7 mouse cellular contexts compared by ENCODE assay signal in genomic region chr15:102399229-102400221, GRCm38 (mm10). TPM values are rescaled to one million over a fixed set of nuclear protein-coding genes. Genes with fewer than 3 reads are reported as not detected.
DNase-seq lines count a peak whose midpoint lies in the region; ATAC-seq lines count a peak whose summit lies in the region.

No protein-coding gene starts in this region.

- H3K27me3 ChIP-seq in intestine, embryonic 15.5 days (replicated peaks), result no peaks in the 10 kb centered on the region
- H3K27me3 ChIP-seq in limb, embryonic 10.5 days (ENCODE audit: low read depth, poor library complexity, severe bottlenecking), result no peaks in the 10 kb centered on the region
- peaks cover 6% of the 10 kb centered on the region; the same call in 1 of the 2 replicates for H3K27me3 ChIP-seq in midbrain, embryonic 11.5 days (ENCODE audit: control insufficient read depth, insufficient read depth, low read length)

- peak overlapping the region; percentile 74 for H3K4me2 ChIP-seq in intestine, embryonic 15.5 days (replicated peaks)
- H3K4me2 ChIP-seq in midbrain, embryonic 11.5 days, result peak overlapping the region; percentile 70

- peak; percentile 89 for DNase-seq in embryo, embryonic 11 days
- DNase-seq in gastrocnemius, postnatal 36 days, result peak; percentile 92 to 96
- DNase-seq in limb, embryonic 10.5 days (ENCODE audit: low spot score), result peak; percentile 89
- DNase-seq in midbrain, embryonic 11.5 days (ENCODE audit: low spot score, missing footprints), result peak; percentile 95
- DNase-seq in skeletal muscle tissue, adult 2 months (ENCODE audit: low read depth, low spot score), result peak; percentile 97

- H3K27ac ChIP-seq in intestine, embryonic 15.5 days, result peak overlapping the region; percentile 98
- peak overlapping the region; percentile 86 for H3K27ac ChIP-seq in limb, embryonic 10.5 days
- no peak overlapping the region; the same call in 1 of the 2 replicates for H3K27ac ChIP-seq in midbrain, embryonic 11.5 days (ENCODE audit: low read depth, low read length)

- H3K9ac ChIP-seq in intestine, embryonic 15.5 days, result peak overlapping the region; percentile 54
- peak overlapping the region; percentile 64 for H3K9ac ChIP-seq in midbrain, embryonic 11.5 days (ENCODE audit: low read length)

- H3K9me3 ChIP-seq in intestine, embryonic 15.5 days, result no peaks in the 10 kb centered on the region
- no peaks in the 10 kb centered on the region for H3K9me3 ChIP-seq in limb, embryonic 10.5 days (replicated peaks)
- no peaks in the 10 kb centered on the region for H3K9me3 ChIP-seq in midbrain, embryonic 11.5 days (ENCODE audit: control insufficient read depth, low read length)

- peak; percentile 77 for ATAC-seq in activated CD4-positive, CD25-positive, alpha-beta regulatory T cell, adult 4 months
- ATAC-seq in intestine, embryonic 15.5 days, result peak; percentile 93
- ATAC-seq in midbrain, embryonic 11.5 days (ENCODE audit: low FRiP score), result peak; percentile 80

- peak overlapping the region; percentile 47 for H3K4me3 ChIP-seq in intestine, embryonic 15.5 days (replicated peaks)
- peak overlapping the region; percentile 57 for H3K4me3 ChIP-seq in limb, embryonic 10.5 days
- H3K4me3 ChIP-seq in midbrain, embryonic 11.5 days (ENCODE audit: low read depth, low read length), result peak overlapping the region; percentile 34

- H3K4me1 ChIP-seq in intestine, embryonic 15.5 days (replicated peaks), result peaks cover 25% of the 10 kb centered on the region
- peaks cover 40% of the 10 kb centered on the region for H3K4me1 ChIP-seq in limb, embryonic 10.5 days
- H3K4me1 ChIP-seq in midbrain, embryonic 11.5 days (ENCODE audit: control insufficient read depth, insufficient read depth, low read length), result peaks cover 15% of the 10 kb centered on the region

- intact Hi-C loops in gastrocnemius, postnatal 36 days (cut with DNase I), result no loop called here

- WGBS in intestine, embryonic 15.5 days, result 2% methylated on average over 34 of the region's 34 CpGs
- WGBS in limb, embryonic 10.5 days, result 3% methylated on average over 34 of the region's 34 CpGs
- 4% methylated on average over 34 of the region's 34 CpGs for WGBS in midbrain, embryonic 11.5 days

- no peaks in the 10 kb centered on the region for H3K36me3 ChIP-seq in intestine, embryonic 15.5 days
- no peaks in the 10 kb centered on the region for H3K36me3 ChIP-seq in limb, embryonic 10.5 days
- no peaks in the 10 kb centered on the region for H3K36me3 ChIP-seq in midbrain, embryonic 11.5 days (ENCODE audit: control insufficient read depth, insufficient read depth, low read length)

RNA-seq across cellular contexts. Expression of gene Sp1, which starts 6.4 kb away (rescaled TPM):
- polyA plus RNA-seq in activated CD4-positive, CD25-positive, alpha-beta regulatory T cell, adult 4 months (2017; shearing (Covaris generic)), result 10 to 100 TPM; 20.6 to 21.6 TPM
- 10 to 100 TPM; 20.2 to 22.8 TPM for total RNA-seq in gastrocnemius, postnatal 36 days (2021)
- polyA plus RNA-seq in intestine, embryonic 15.5 days (2015; fragmentation: Nextera tagmentation; extraction: Ambion mirVana), result 9.0 and 9.6 TPM in 2 replicates
- 9.1 and 9.8 TPM in 2 replicates for polyA plus RNA-seq in limb, embryonic 10.5 days (2016; fragmentation: Nextera tagmentation; extraction: Ambion mirVana)
- polyA plus RNA-seq in midbrain, embryonic 11.5 days (2014; fragmentation: Nextera tagmentation; extraction: Ambion mirVana), result 11.2 and 11.7 TPM in 2 replicates

RNA-seq across cellular contexts. Expression of gene Sp7, which starts 32.5 kb away (rescaled TPM):
- not detected for polyA plus RNA-seq in activated CD4-positive, CD25-positive, alpha-beta regulatory T cell, adult 4 months (2017; shearing (Covaris generic))
- total RNA-seq in gastrocnemius, postnatal 36 days (2021), result not detected
- 0.59 and 0.68 TPM in 2 replicates for polyA plus RNA-seq in intestine, embryonic 15.5 days (2015; fragmentation: Nextera tagmentation; extraction: Ambion mirVana)
- polyA plus RNA-seq in limb, embryonic 10.5 days (2016; fragmentation: Nextera tagmentation; extraction: Ambion mirVana), result 1.6 and 1.8 TPM in 2 replicates
- 0.51 and 0.90 TPM in 2 replicates for polyA plus RNA-seq in midbrain, embryonic 11.5 days (2014; fragmentation: Nextera tagmentation; extraction: Ambion mirVana)

RNA-seq across cellular contexts. Expression of gene Amhr2, which starts 45.6 kb away (rescaled TPM):
- polyA plus RNA-seq in activated CD4-positive, CD25-positive, alpha-beta regulatory T cell, adult 4 months (2017; shearing (Covaris generic)), result not detected
- 1 to 10 TPM; 9.1 to 10.0 TPM for total RNA-seq in gastrocnemius, postnatal 36 days (2021)
- polyA plus RNA-seq in intestine, embryonic 15.5 days (2015; fragmentation: Nextera tagmentation; extraction: Ambion mirVana), result 0.54 and 1.2 TPM in 2 replicates
- polyA plus RNA-seq in limb, embryonic 10.5 days (2016; fragmentation: Nextera tagmentation; extraction: Ambion mirVana), result 0.15 TPM in 1 of 2 replicates, not detected in the other
- polyA plus RNA-seq in midbrain, embryonic 11.5 days (2014; fragmentation: Nextera tagmentation; extraction: Ambion mirVana), result 0.37 TPM in 1 of 2 replicates, not detected in the other

RNA-seq across cellular contexts. Expression of gene Aaas, which starts 49.0 kb away (rescaled TPM):
- 10 to 100 TPM; 45.7 to 48.7 TPM for polyA plus RNA-seq in activated CD4-positive, CD25-positive, alpha-beta regulatory T cell, adult 4 months (2017; shearing (Covaris generic))
- 1 to 10 TPM; 4.3 to 7.3 TPM for total RNA-seq in gastrocnemius, postnatal 36 days (2021)
- polyA plus RNA-seq in intestine, embryonic 15.5 days (2015; fragmentation: Nextera tagmentation; extraction: Ambion mirVana), result 58.2 and 62.7 TPM in 2 replicates
- polyA plus RNA-seq in limb, embryonic 10.5 days (2016; fragmentation: Nextera tagmentation; extraction: Ambion mirVana), result 150 and 163 TPM in 2 replicates
- polyA plus RNA-seq in midbrain, embryonic 11.5 days (2014; fragmentation: Nextera tagmentation; extraction: Ambion mirVana), result 76.5 and 82.5 TPM in 2 replicates

RNA-seq across cellular contexts. Expression of gene Prr13, which starts 59.3 kb away (rescaled TPM):
- polyA plus RNA-seq in activated CD4-positive, CD25-positive, alpha-beta regulatory T cell, adult 4 months (2017; shearing (Covaris generic)), result 1,000 to 10,000 TPM; 1,157 to 1,321 TPM
- 10 to 100 TPM; 13.4 to 13.7 TPM for total RNA-seq in gastrocnemius, postnatal 36 days (2021)
- polyA plus RNA-seq in intestine, embryonic 15.5 days (2015; fragmentation: Nextera tagmentation; extraction: Ambion mirVana), result 140 and 141 TPM in 2 replicates
- polyA plus RNA-seq in limb, embryonic 10.5 days (2016; fragmentation: Nextera tagmentation; extraction: Ambion mirVana), result 57.6 and 60.5 TPM in 2 replicates
- 92.7 and 110 TPM in 2 replicates for polyA plus RNA-seq in midbrain, embryonic 11.5 days (2014; fragmentation: Nextera tagmentation; extraction: Ambion mirVana)
